Mouse (Mus musculus): Measurements from ENCODE around the gene Fgf13. TPM values are rescaled to one million over a fixed set of nuclear protein-coding genes. Genes with fewer than 3 reads are reported as not detected.

Fgf13 gene
- 0.70 and 0.89 TPM in 2 replicates for polyA plus RNA-seq (2015; fragmentation: Nextera tagmentation; extraction: Ambion mirVana)

DNA sequence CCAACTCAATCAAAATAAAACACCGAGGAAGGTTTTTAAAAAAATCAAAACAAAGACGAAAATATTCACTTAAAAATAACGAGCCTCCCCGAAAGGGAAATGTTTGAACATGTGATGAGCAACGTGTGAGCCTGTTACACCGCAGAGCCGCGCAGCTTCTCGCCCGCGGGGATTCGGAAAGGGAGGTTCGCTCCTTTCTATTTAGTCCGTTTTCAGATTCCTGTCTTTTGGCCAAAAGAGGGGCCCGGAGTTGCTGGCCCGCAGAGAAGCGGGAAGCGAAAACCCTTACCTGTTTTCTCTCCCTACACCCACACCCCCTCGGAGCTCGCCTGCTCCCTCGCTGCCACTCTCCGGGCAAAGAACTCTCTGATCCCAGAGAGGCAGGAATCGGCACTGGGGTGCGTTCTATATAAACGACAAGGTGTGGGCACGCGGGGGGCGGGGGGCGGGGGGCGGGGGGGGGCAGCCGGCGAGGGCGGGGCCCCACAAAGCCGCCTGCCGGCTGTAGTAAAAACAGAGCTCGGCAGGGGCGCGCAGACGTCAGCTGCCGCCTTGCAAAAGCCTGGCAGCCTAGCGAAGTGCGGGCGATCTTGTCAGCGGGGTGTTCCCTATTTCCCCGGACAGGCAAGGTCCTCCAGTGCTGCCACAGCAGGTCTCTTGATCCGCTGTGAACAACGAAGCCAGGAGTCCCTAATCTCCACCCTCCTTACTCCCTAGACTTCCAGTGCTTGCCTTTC lies at the start of gene Fgf13:
Gene Fgf13 (minus strand): TSS at position 377 of the 737 bp plus-strand sequence.

MicroRNAs encoded within 50 kb of the gene (microRNA counts, 519-probe panel; counts per million panel counts)
- 88.3 counts per million for microRNA mmu-miR-504
